Mouse (Mus musculus) bone marrow, adult 2 months (tissue): Measurements from ENCODE around the gene Rad51b. TPM values are rescaled to one million over a fixed set of nuclear protein-coding genes. Genes with fewer than 3 reads are reported as not detected.

Experiments used
- H3K27ac ChIP-seq: fragments of 200-500 bp; 2 replicates; pipeline ENCODE4 v1.5.1; 2012; ENCODE audit warnings: low read depth, mild to moderate bottlenecking, control low read depth, inconsistent platforms, low read length; ENCODE audit not compliant: control insufficient read depth, poor library complexity, insufficient read depth
- H3K4me1 ChIP-seq: fragments of 200-500 bp; 2 replicates; pipeline ENCODE4 v1.6.1; 2011; ENCODE audit warnings: low read length; ENCODE audit not compliant: control insufficient read depth, insufficient read depth
- H3K4me3 ChIP-seq: fragments of 200-500 bp; replicated peaks from 2 replicates; pipeline ENCODE3; 2011; ENCODE audit warnings: mild to moderate bottlenecking, low read depth, low read length, control low read depth; ENCODE audit not compliant: control insufficient read depth
- CTCF ChIP-seq: fragments of 200-500 bp; IDR thresholded peaks from 2 replicates; pipeline ENCODE4 v1.5.1; 2011; ENCODE audit warnings: low read length, control low read depth; ENCODE audit not compliant: control insufficient read depth, insufficient read depth
- POLR2A ChIP-seq: fragments of 200-500 bp; IDR thresholded peaks from 2 replicates; pipeline ENCODE4 v1.6.1; 2011; ENCODE audit warnings: low read depth, mild to moderate bottlenecking, control low read depth, low read length, borderline replicate concordance; ENCODE audit not compliant: control insufficient read depth
- WGBS: fragments of 180-500 bp; shearing (Covaris S2); methylation state at CpG from one replicate; pipeline ENCODE4 v1.1.7; 2018; 5-methylcytosine and 5-hydroxymethylcytosine counted together
- polyA plus RNA-seq: library from polyadenylated mRNA; stranded (reverse); fragments of >200 nt; gene quantifications from 2 replicates; pipeline ENCODE4 v1.2.4, GENCODE M21; 2011; ENCODE audit warnings: low replicate concordance; ENCODE audit not compliant: missing spikeins, insufficient read depth, insufficient read length

Rad51b gene
- polyA plus RNA-seq, 1 experiment, result 2.3 TPM

GRCm38 (mm10) chr12:79389251-79389650 lies 92.2 kb downstream of the Rad51b start:
- H3K27ac ChIP-seq, result no peak overlapping the region
- no peak overlapping the region for H3K4me3 ChIP-seq
- WGBS, result 92% methylated on average over 3 of the region's 3 CpGs
- H3K4me1 ChIP-seq, result no peaks in the 10 kb centered on the region
- TF ChIP-seq POLR2A (no peak), CTCF (no peak)

- Histone ChIP-seq H3K4me1 (no peaks in the 10 kb centered on the region), H3K27ac (no peak overlapping the region), H3K4me3 (no peak overlapping the region)
- TF ChIP-seq CTCF, result no peak
- TF ChIP-seq POLR2A, result no peak
Observed at GRCm38 (mm10) chr12:79389971-79390370, 92.9 kb downstream of the Rad51b start.

GRCm38 (mm10) chr12:79393636-79394035 lies 96.6 kb downstream of the Rad51b start:
- Histone ChIP-seq H3K4me3 (no peak overlapping the region), H3K4me1 (no peaks in the 10 kb centered on the region), H3K27ac (no peak overlapping the region)
- WGBS, result 46% methylated on average over 2 of the region's 2 CpGs
- TF ChIP-seq CTCF (no peak), POLR2A (no peak)

GRCm38 (mm10) chr12:79403992-79404391 lies 106.9 kb downstream of the Rad51b start:
- no peaks in the 10 kb centered on the region for H3K4me1 ChIP-seq
- no peak overlapping the region for H3K27ac ChIP-seq
- TF ChIP-seq POLR2A (no peak), CTCF (no peak)
- 82% methylated on average over 3 of the region's 3 CpGs for WGBS
- no peak overlapping the region for H3K4me3 ChIP-seq

- H3K4me3 ChIP-seq, result no peak overlapping the region
- TF ChIP-seq CTCF (no peak), POLR2A (no peak)
- no peaks in the 10 kb centered on the region for H3K4me1 ChIP-seq
- 80% methylated on average over 1 of the region's 1 CpGs for WGBS
- H3K27ac ChIP-seq, result no peak overlapping the region
Observed at GRCm38 (mm10) chr12:79404494-79404893, 107.4 kb downstream of the Rad51b start.

- H3K4me3 ChIP-seq, result no peak overlapping the region
- TF ChIP-seq POLR2A (no peak), CTCF (no peak)
- WGBS, result 81% methylated on average over 2 of the region's 2 CpGs
- no peak overlapping the region for H3K27ac ChIP-seq
- no peaks in the 10 kb centered on the region for H3K4me1 ChIP-seq
Observed at GRCm38 (mm10) chr12:79408677-79409076, 111.6 kb downstream of the Rad51b start.

GRCm38 (mm10) chr12:79409126-79409860 lies 112.2 kb downstream of the Rad51b start:
- WGBS, result 74% methylated on average over 4 of the region's 4 CpGs
- Histone ChIP-seq H3K4me3 (no peak overlapping the region), H3K4me1 (no peaks in the 10 kb centered on the region), H3K27ac (no peak overlapping the region)
- TF ChIP-seq CTCF (no peak), POLR2A (no peak)

GRCm38 (mm10) chr12:79412894-79413507 lies 115.9 kb downstream of the Rad51b start:
- WGBS, result 86% methylated on average over 8 of the region's 8 CpGs
- no peak for TF ChIP-seq POLR2A
- no peak for TF ChIP-seq CTCF
- Histone ChIP-seq H3K4me1 (no peaks in the 10 kb centered on the region; the same call in 1 of the 2 replicates), H3K27ac (no peak overlapping the region), H3K4me3 (no peak overlapping the region)
